Mouse (Mus musculus) cerebellum, adult 2 months (tissue): ENCODE data around the gene Dusp1.

Experiments used
- CTCF ChIP-seq: fragments of 200-500 bp; IDR thresholded peaks from 2 replicates; pipeline ENCODE4 v1.5.1; 2011; ENCODE audit warnings: low read depth, mild to moderate bottlenecking, control low read depth, low read length, moderate library complexity, borderline replicate concordance; ENCODE audit not compliant: insufficient read depth
- POLR2A ChIP-seq: fragments of 200-500 bp; IDR thresholded peaks from 2 replicates; pipeline ENCODE4 v1.6.1; 2011; ENCODE audit warnings: low read length, control low read depth, borderline replicate concordance; ENCODE audit not compliant: insufficient read depth

- TF ChIP-seq CTCF, result no peak
- no peak for TF ChIP-seq POLR2A
These were observed 50.7 kb downstream of the Dusp1 start for GRCm38 (mm10) chr17:26511256-26511655.
